Mouse (Mus musculus) right cerebral cortex, adult 18-20 months (tissue): ENCODE measurements at regions not wholly inside any gene's neighbourhood (a gene's known extent, or its start where the extent isn't known, plus 50 kb on each side); places are given as distances from the start of the nearest gene placed in this dataset.
"Not testable (repeated sequence)": the region's sequence is repeated elsewhere in the genome, so short reads cannot be mapped to it uniquely, and the experiment has no call there.

Source experiments
- DNase-seq: peaks from one replicate; pipeline ENCODE4 v3.0.0; 2022; ENCODE audit warnings: mixed read lengths

- no peak for DNase-seq
These were observed 263.0 kb upstream of the Nfia start for GRCm38 (mm10) chr4:97509576-97509975.

- no peak for DNase-seq
These were observed 266.8 kb upstream of the Nfia start for GRCm38 (mm10) chr4:97505734-97506133.

- DNase-seq = no peak
These were observed 281.2 kb upstream of the Nfia start for GRCm38 (mm10) chr4:97491248-97491804.

GRCm38 (mm10) chr4:97486354-97486753, 286.2 kb upstream of the Nfia start:
- no peak for DNase-seq

- no peak for DNase-seq
These were observed 287.3 kb upstream of the Nfia start for GRCm38 (mm10) chr4:97485225-97485624.

GRCm38 (mm10) chr4:97482701-97483246, 289.8 kb upstream of the Nfia start:
- no peak for DNase-seq

GRCm38 (mm10) chr4:97481836-97482235, 290.7 kb upstream of the Nfia start:
- no peak for DNase-seq

GRCm38 (mm10) chr4:97476571-97477190, 293.7 kb upstream of the Gm10192 start:
- peak; percentile 29 for DNase-seq

- DNase-seq = not testable (repeated sequence)
These were observed 290.5 kb upstream of the Gm10192 start for GRCm38 (mm10) chr4:97473492-97473891.

- peak; percentile 7 for DNase-seq
These were observed 283.1 kb upstream of the Gm10192 start for GRCm38 (mm10) chr4:97465932-97466666.

- DNase-seq = no peak
These were observed 282.6 kb upstream of the Gm10192 start for GRCm38 (mm10) chr4:97465517-97465916.

- no peak for DNase-seq
These were observed 278.2 kb upstream of the Gm10192 start for GRCm38 (mm10) chr4:97461177-97461576.

- no peak for DNase-seq
These were observed 256.5 kb upstream of the Gm10192 start for GRCm38 (mm10) chr4:97439288-97440029.

GRCm38 (mm10) chr4:97432681-97433080, 249.7 kb upstream of the Gm10192 start:
- DNase-seq = no peak

- DNase-seq = no peak
These were observed 249.1 kb upstream of the Gm10192 start for GRCm38 (mm10) chr4:97432094-97432493.

- no peak for DNase-seq
These were observed 248.3 kb upstream of the Gm10192 start for GRCm38 (mm10) chr4:97431239-97431638.

GRCm38 (mm10) chr4:97419845-97420244, 236.9 kb upstream of the Gm10192 start:
- no peak for DNase-seq

- peak; percentile 2 for DNase-seq
These were observed 235.7 kb upstream of the Gm10192 start for GRCm38 (mm10) chr4:97418616-97419015.

- no peak for DNase-seq
These were observed 235.0 kb upstream of the Gm10192 start for GRCm38 (mm10) chr4:97417943-97418342.

GRCm38 (mm10) chr4:97408633-97409296, 225.8 kb upstream of the Gm10192 start:
- no peak for DNase-seq

- DNase-seq = no peak
These were observed 211.8 kb upstream of the Gm10192 start for GRCm38 (mm10) chr4:97394697-97395280.

- DNase-seq = no peak
These were observed 198.1 kb upstream of the Gm10192 start for GRCm38 (mm10) chr4:97381084-97381483.
